Mouse (Mus musculus) limb, embryonic 12.5 days (tissue): ENCODE measurements around the gene Zmym4. TPM values are rescaled to one million over a fixed set of nuclear protein-coding genes. Genes with fewer than 3 reads are reported as not detected.

Experiments
- ATAC-seq: fragments of 200-750 bp; cut with Nextera tagmentation; 2 replicates; pipeline ENCODE4 v1.8.0; 2017; ENCODE audit warnings: low read depth, moderate TSS enrichment; ENCODE audit not compliant: insufficient number of reproducible peaks, insufficient read depth, low FRiP score, low TSS enrichment
- H3K27ac ChIP-seq: fragments of 300-500 bp; sonication (generic); 2 replicates; pipeline ENCODE4 v1.5.1; 2016; ENCODE audit warnings: mild to moderate bottlenecking, moderate library complexity
- H3K27me3 ChIP-seq: fragments of 300-500 bp; sonication (generic); 2 replicates; pipeline ENCODE4 v1.6.1; 2016; ENCODE audit warnings: mild to moderate bottlenecking, moderate library complexity
- H3K36me3 ChIP-seq: fragments of 300-500 bp; sonication (generic); 2 replicates; pipeline ENCODE4 v1.6.1; 2016; ENCODE audit warnings: mild to moderate bottlenecking, moderate library complexity
- H3K4me1 ChIP-seq: fragments of 300-500 bp; sonication (generic); replicated peaks from 2 replicates; pipeline ENCODE4 v1.6.1; 2016
- H3K4me2 ChIP-seq: fragments of 300-500 bp; sonication (generic); 2 replicates; pipeline ENCODE4 v1.6.1; 2016; ENCODE audit warnings: mild to moderate bottlenecking, moderate library complexity
- H3K4me3 ChIP-seq: fragments of 300-500 bp; sonication (generic); replicated peaks from 2 replicates; pipeline ENCODE4 v1.5.1; 2016; ENCODE audit warnings: mild to moderate bottlenecking
- H3K9ac ChIP-seq: fragments of 300-500 bp; sonication (generic); replicated peaks from 2 replicates; pipeline ENCODE4 v1.6.1; 2016; ENCODE audit warnings: mild to moderate bottlenecking, moderate library complexity
- H3K9me3 ChIP-seq: fragments of 300-500 bp; sonication (generic); 2 replicates; pipeline ENCODE4 v1.6.1; 2016; ENCODE audit warnings: mild to moderate bottlenecking, moderate library complexity
- WGBS: fragments of 180-500 bp; shearing (Covaris S2); methylation state at CpG from one replicate; pipeline ENCODE4 v1.1.7; 2016; 5-methylcytosine and 5-hydroxymethylcytosine counted together
- polyA plus RNA-seq: library from polyadenylated mRNA; unstranded; fragments of >200 nt; fragmentation: Nextera tagmentation; extraction: Ambion mirVana; gene quantifications from 2 replicates; pipeline ENCODE4 v1.2.1, GENCODE M21; 2016

Zmym4 gene
- polyA plus RNA-seq, 1 experiment from 2014 or later: 39.3 TPM

- Histone ChIP-seq H3K27me3 (no peaks in the 10 kb centered on the region), H3K27ac (no peak overlapping the region), H3K4me3 (no peak overlapping the region), H3K9me3 (no peaks in the 10 kb centered on the region), H3K4me2 (no peak overlapping the region), H3K9ac (no peak overlapping the region), H3K36me3 (peaks cover 42% of the 10 kb centered on the region), H3K4me1 (no peaks in the 10 kb centered on the region)
- 97% methylated on average over 3 of the region's 3 CpGs for WGBS
- ATAC-seq: no peak
Measured at GRCm38 (mm10) chr4:126942846-126943245, 25.1 kb downstream of the Zmym4 start.

- WGBS: 97% methylated on average over 1 of the region's 1 CpGs
- H3K4me2 ChIP-seq: no peak overlapping the region
- no peak overlapping the region for H3K4me3 ChIP-seq
- no peak overlapping the region for H3K9ac ChIP-seq
- no peak overlapping the region for H3K27ac ChIP-seq
- no peak for ATAC-seq
- H3K4me1 ChIP-seq: no peaks in the 10 kb centered on the region
- H3K9me3 ChIP-seq: no peaks in the 10 kb centered on the region
- H3K36me3 ChIP-seq: peaks cover 29% of the 10 kb centered on the region
- no peaks in the 10 kb centered on the region for H3K27me3 ChIP-seq
Measured at GRCm38 (mm10) chr4:126927701-126928100, 40.2 kb downstream of the Zmym4 start.

- Histone ChIP-seq H3K4me2 (no peak overlapping the region), H3K36me3 (peaks cover 73% of the 10 kb centered on the region), H3K9ac (no peak overlapping the region), H3K4me3 (no peak overlapping the region), H3K27ac (no peak overlapping the region), H3K4me1 (no peaks in the 10 kb centered on the region), H3K27me3 (no peaks in the 10 kb centered on the region), H3K9me3 (no peaks in the 10 kb centered on the region)
- no peak for ATAC-seq
- 91% methylated on average over 8 of the region's 8 CpGs for WGBS
Measured at GRCm38 (mm10) chr4:126889879-126890278, 78.1 kb downstream of the Zmym4 start.

DNA sequence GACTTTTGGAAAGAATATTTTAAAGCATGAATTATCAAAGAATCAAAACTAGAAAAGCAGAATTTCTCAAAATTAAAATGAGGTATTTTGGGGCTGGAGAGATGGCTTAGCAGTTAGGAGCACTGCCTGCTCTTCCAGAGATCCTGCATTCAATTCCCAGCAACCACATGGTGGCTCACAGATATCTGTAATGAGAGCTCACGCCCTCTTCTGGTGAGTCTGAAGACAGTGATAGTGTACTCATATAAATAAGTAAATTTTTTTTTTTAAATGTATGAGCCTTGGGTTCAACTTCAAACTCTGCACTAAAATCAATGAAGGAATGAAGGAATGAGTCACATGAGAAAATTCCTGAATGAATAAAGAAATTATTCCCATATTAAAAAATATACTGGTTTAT lies 82.0 kb downstream of the Zmym4 start:
- 38% methylated on average over 1 of the region's 1 CpGs for WGBS

GRCm38 (mm10) chr4:126883602-126884001 lies 84.3 kb downstream of the Zmym4 start:
- ATAC-seq: no peak
- Histone ChIP-seq H3K4me1 (no peaks in the 10 kb centered on the region), H3K27me3 (no peaks in the 10 kb centered on the region), H3K36me3 (peaks cover 70% of the 10 kb centered on the region), H3K9me3 (no peaks in the 10 kb centered on the region), H3K27ac (no peak overlapping the region), H3K9ac (no peak overlapping the region), H3K4me2 (no peak overlapping the region), H3K4me3 (no peak overlapping the region)
- 94% methylated on average over 5 of the region's 5 CpGs for WGBS

More for the DNA sequence above, 82.0 kb downstream of the Zmym4 start:
- no peak overlapping the region for H3K4me3 ChIP-seq
- no peak overlapping the region for H3K27ac ChIP-seq
- no peaks in the 10 kb centered on the region for H3K9me3 ChIP-seq
- peaks cover 69% of the 10 kb centered on the region for H3K36me3 ChIP-seq
- H3K27me3 ChIP-seq: no peaks in the 10 kb centered on the region
- H3K4me1 ChIP-seq: no peaks in the 10 kb centered on the region
- ATAC-seq: no peak
- H3K4me2 ChIP-seq: no peak overlapping the region
- no peak overlapping the region for H3K9ac ChIP-seq

GRCm38 (mm10) chr4:126879560-126880275 lies 88.2 kb downstream of the Zmym4 start:
- H3K27ac ChIP-seq: no peak overlapping the region
- 77% methylated on average over 5 of the region's 5 CpGs for WGBS
- peaks cover 81% of the 10 kb centered on the region for H3K36me3 ChIP-seq
- H3K9ac ChIP-seq: no peak overlapping the region
- H3K27me3 ChIP-seq: no peaks in the 10 kb centered on the region
- H3K4me2 ChIP-seq: no peak overlapping the region
- H3K9me3 ChIP-seq: no peaks in the 10 kb centered on the region
- no peaks in the 10 kb centered on the region for H3K4me1 ChIP-seq
- ATAC-seq: no peak
- H3K4me3 ChIP-seq: no peak overlapping the region

GRCm38 (mm10) chr4:126872717-126873116 lies 95.2 kb downstream of the Zmym4 start:
- H3K4me3 ChIP-seq: no peak overlapping the region
- H3K36me3 ChIP-seq: peaks cover 71% of the 10 kb centered on the region
- H3K4me2 ChIP-seq: no peak overlapping the region
- WGBS: 68% methylated on average over 7 of the region's 7 CpGs
- no peak for ATAC-seq
- H3K27me3 ChIP-seq: no peaks in the 10 kb centered on the region
- no peak overlapping the region for H3K27ac ChIP-seq
- H3K9me3 ChIP-seq: no peaks in the 10 kb centered on the region
- H3K4me1 ChIP-seq: no peaks in the 10 kb centered on the region
- no peak overlapping the region for H3K9ac ChIP-seq

DNA sequence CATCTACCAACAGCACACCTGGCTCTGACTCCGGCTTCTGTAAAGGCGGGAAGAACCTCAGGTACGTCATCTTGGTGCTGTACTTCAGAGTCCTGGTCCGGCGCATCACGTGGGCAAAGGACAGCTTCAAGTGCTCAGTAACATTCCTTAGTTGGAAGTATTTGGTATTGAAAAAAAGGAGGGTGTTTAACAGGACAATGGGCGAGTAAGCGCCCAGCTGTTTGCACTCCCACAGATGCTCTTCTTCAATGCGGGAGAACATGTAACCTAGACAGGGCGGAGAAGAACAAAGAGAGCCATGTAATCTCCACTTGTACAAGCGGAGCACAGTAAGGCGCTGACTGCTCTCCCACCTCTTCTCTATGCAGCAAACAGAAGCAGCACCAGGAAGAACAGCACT lies 99.2 kb downstream of the Zmym4 start:
- Histone ChIP-seq H3K4me3 (no peak overlapping the region), H3K36me3 (peaks cover 71% of the 10 kb centered on the region), H3K9me3 (no peaks in the 10 kb centered on the region), H3K27me3 (no peaks in the 10 kb centered on the region), H3K4me1 (no peaks in the 10 kb centered on the region), H3K9ac (no peak overlapping the region), H3K27ac (no peak overlapping the region), H3K4me2 (no peak overlapping the region)
- ATAC-seq: no peak
- 94% methylated on average over 12 of the region's 12 CpGs for WGBS

DNA sequence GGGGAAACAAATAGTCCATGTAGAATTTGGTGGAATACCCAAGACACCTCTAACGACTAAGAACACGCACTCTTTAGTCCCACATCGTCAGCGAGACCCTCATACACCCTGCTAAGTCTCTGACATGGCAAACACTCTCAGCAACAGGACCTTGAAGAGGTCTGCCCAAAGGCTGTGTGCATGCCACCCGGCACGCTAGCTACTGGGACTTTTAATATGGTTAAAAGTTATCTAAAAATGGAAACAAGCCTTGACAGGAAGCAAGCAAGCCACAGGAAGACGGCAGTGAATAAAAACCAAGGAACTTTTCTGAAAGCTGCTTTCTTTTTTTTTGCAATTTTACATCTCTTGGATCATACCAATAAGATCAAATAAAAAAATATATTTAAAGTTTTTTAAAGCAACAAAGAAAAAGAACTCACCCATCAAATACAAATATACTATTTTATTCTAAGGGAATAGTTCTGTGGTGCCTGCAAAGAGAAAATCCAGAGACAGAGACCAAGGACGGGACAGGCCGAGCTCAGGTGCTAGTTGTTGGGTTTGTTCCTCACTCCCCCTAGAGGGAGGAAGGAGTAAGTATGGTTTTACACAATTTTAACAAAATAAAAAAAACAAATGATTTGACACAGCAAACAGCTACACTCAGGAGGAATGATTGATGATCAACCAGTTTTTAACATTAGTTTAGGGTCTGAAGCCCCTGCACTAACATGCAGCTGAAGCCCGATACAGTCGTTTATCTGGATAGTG lies 106.2 kb downstream of the Zmym4 start:
- Histone ChIP-seq H3K36me3 (peaks cover 78% of the 10 kb centered on the region), H3K4me1 (no peaks in the 10 kb centered on the region)
- 87% methylated on average over 11 of the region's 11 CpGs for WGBS

DNA sequence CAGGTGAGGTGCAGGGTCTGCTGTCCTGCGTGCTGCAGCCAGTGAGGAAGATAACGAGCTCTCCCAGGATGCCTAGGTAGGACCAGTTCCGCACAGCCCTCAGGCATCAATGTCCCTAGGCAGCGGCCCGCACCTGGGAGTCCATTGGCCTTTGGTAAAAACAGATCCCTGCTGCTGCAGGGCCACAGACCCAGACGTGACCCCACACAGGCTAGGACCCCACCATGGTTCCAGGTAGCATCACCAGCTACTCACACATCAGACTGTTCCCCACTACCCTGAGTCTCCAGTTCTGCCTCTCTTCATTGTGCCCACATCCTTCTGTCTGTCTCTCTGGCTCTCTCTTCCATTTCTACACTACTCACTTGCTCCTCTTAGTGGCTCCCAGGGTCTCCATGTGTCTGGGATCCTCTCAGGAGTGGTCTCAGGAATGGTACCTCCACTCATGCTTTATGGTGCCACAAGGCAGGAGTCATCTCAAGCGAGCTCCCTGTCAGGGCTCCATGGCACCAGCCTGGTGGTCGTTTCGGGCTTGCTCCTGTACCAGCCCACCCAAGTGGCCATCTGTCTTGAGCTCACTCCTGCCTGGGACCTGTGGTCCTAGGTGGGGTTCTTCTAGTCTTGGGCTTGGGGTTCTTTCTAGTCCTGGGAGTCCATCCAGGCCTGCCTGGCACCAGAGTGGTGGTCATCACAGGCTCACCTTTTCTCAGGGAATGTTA lies 107.5 kb downstream of the Zmym4 start:
- WGBS: 90% methylated on average over 9 of the region's 9 CpGs
- H3K4me3 ChIP-seq: no peak overlapping the region
- no peaks in the 10 kb centered on the region for H3K27me3 ChIP-seq
- no peak overlapping the region for H3K27ac ChIP-seq
- H3K4me1 ChIP-seq: no peaks in the 10 kb centered on the region
- H3K9ac ChIP-seq: no peak overlapping the region
- no peaks in the 10 kb centered on the region for H3K9me3 ChIP-seq
- no peak for ATAC-seq
- H3K4me2 ChIP-seq: no peak overlapping the region
- H3K36me3 ChIP-seq: peaks cover 74% of the 10 kb centered on the region

More for the DNA sequence above, 106.2 kb downstream of the Zmym4 start:
- Histone ChIP-seq H3K27me3 (no peaks in the 10 kb centered on the region), H3K9ac (no peak overlapping the region), H3K27ac (no peak overlapping the region), H3K4me3 (no peak overlapping the region), H3K9me3 (no peaks in the 10 kb centered on the region), H3K4me2 (no peak overlapping the region)
- no peak for ATAC-seq

GRCm38 (mm10) chr4:126852971-126853370 lies 115.0 kb downstream of the Zmym4 start:
- WGBS: 74% methylated on average over 11 of the region's 11 CpGs
- no peak overlapping the region for H3K27ac ChIP-seq
- H3K4me3 ChIP-seq: no peak overlapping the region
- no peak overlapping the region for H3K4me2 ChIP-seq
- no peaks in the 10 kb centered on the region for H3K27me3 ChIP-seq
- H3K9ac ChIP-seq: no peak overlapping the region
- ATAC-seq: no peak
- no peaks in the 10 kb centered on the region for H3K4me1 ChIP-seq
- H3K36me3 ChIP-seq: peaks cover 75% of the 10 kb centered on the region
- H3K9me3 ChIP-seq: no peaks in the 10 kb centered on the region
